Mouse (Mus musculus): ENCODE measurements at regions not wholly inside any gene's neighbourhood (a gene's known extent, or its start where the extent isn't known, plus 50 kb on each side); places are given as distances from the start of the nearest gene placed in this dataset.

- ATAC-seq (ENCODE audit: insufficient number of reproducible peaks, insufficient read depth, low FRiP score, low read depth): peak; percentile 71
- Histone ChIP-seq H3K27me3 (ENCODE audit: control insufficient read depth, insufficient read depth, low read length) (no peaks in the 10 kb centered on the region), H3K4me3 (ENCODE audit: control insufficient read depth in 1 of 2, insufficient read depth in 1 of 2, low read depth in 1 of 2, low read length in 2 of 2) (no peak overlapping the region), H3K9ac (ENCODE audit: low read length) (no peak overlapping the region), H3K4me1 (ENCODE audit: control insufficient read depth in 2 of 2, insufficient read depth in 2 of 2, low read length in 2 of 2) (no peaks in the 10 kb centered on the region), H3K36me3 (ENCODE audit: control insufficient read depth, insufficient read depth, low read length) (no peaks in the 10 kb centered on the region), H3K4me2 (ENCODE audit: low read length) (no peak overlapping the region), H3K27ac (replicated peaks in 1 of 2; ENCODE audit: control insufficient read depth in 1 of 2, insufficient read depth in 1 of 2, low read depth in 2 of 2, low read length in 2 of 2) (peak overlapping the region; percentile 77 to 80; a peak in 3 of 4 replicates), H3K9me3 (ENCODE audit: control insufficient read depth, low read length) (no peaks in the 10 kb centered on the region)
- 26% methylated on average over 3 of the region's 3 CpGs for WGBS
These were observed 435.5 kb upstream of the Cdh20 start for GRCm38 (mm10) chr1:104332666-104333370.

GRCm38 (mm10) chr1:104333577-104333976 is 434.8 kb upstream of the Cdh20 start:
- H3K27ac ChIP-seq (replicated peaks in 1 of 2; ENCODE audit: control insufficient read depth in 1 of 2, insufficient read depth in 1 of 2, low read depth in 2 of 2, low read length in 2 of 2): peak overlapping the region; percentile 77 to 80
- H3K4me1 ChIP-seq (ENCODE audit: control insufficient read depth in 2 of 2, insufficient read depth in 2 of 2, low read length in 2 of 2): no peaks in the 10 kb centered on the region
- no peak overlapping the region for H3K4me3 ChIP-seq (ENCODE audit: control insufficient read depth in 1 of 2, insufficient read depth in 1 of 2, low read depth in 1 of 2, low read length in 2 of 2)
- WGBS: 50% methylated on average over 2 of the region's 2 CpGs
- ATAC-seq (ENCODE audit: insufficient number of reproducible peaks, insufficient read depth, low FRiP score, low read depth): no peak
- no peaks in the 10 kb centered on the region for H3K9me3 ChIP-seq (ENCODE audit: control insufficient read depth, low read length)
- H3K9ac ChIP-seq (ENCODE audit: low read length): no peak overlapping the region
- no peaks in the 10 kb centered on the region for H3K27me3 ChIP-seq (ENCODE audit: control insufficient read depth, insufficient read depth, low read length)
- no peaks in the 10 kb centered on the region for H3K36me3 ChIP-seq (ENCODE audit: control insufficient read depth, insufficient read depth, low read length)
- no peak overlapping the region for H3K4me2 ChIP-seq (ENCODE audit: low read length)
